In the genomic region with DNA sequence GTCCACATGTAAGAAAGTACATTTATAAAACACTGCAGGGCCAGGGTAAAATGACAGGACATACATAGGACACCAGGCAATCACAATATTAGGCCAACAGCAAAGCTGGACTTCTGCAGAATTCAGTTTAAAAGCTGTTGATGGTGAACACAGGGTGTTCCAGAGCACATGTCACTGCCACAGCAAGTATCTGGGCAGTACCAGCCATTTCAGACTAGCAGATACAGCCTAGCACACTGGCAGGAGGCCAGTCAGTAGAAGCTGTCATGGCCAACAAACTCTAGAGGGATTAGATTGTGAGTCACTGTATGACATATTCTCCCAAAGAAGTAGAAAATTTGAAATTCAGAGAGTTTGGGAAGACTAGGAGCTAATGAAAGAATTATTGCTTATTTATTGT, we compare ENCODE assay signal across 13 mouse cellular contexts.
DNase-seq lines count a peak whose midpoint lies in the region; ATAC-seq and TF ChIP-seq lines count a peak whose summit lies in the region.
"Had no signal": no experiment of that assay in that cellular context is flagged by ENCODE, and none has a peak within 500 bp of the region (broad histone marks: within the 10 kb centered on the region; RNA-seq: fewer than 3 reads in every experiment).

No protein-coding gene starts in this region.

- peak in 1 of 2 experiments; percentile 47; a peak in 2 of 4 replicates for TF ChIP-seq EP300 in MEL (IDR thresholded peaks at IDR 0.05; ENCODE audit: low read depth in 1 of 2, low read length in 2 of 2)

- intact Hi-C loops in gastrocnemius, adult 2 months (cut with DNase I), result no loop called here
- intact Hi-C loops in gastrocnemius, postnatal 36 days (cut with DNase I), result no loop called here
- intact Hi-C loops in left cerebral cortex, postnatal 10 days (cut with DNase I), result no loop called here

- H3K9me3 ChIP-seq in MEL (replicated peaks; ENCODE audit: insufficient read depth, low read length), result no peaks in the 10 kb centered on the region

- H3K27ac ChIP-seq in gastrocnemius, adult 2 months, result no peak overlapping the region
- H3K27ac ChIP-seq in MEL (ENCODE audit: control insufficient read depth, low read depth, low read length), result no peak overlapping the region
- H3K27ac ChIP-seq: heart, adult 2 months; hindbrain, postnatal 0 days; liver, embryonic 14.5 days had no signal

- TF ChIP-seq CTCF in gastrocnemius, adult 2 months (IDR thresholded peaks at IDR 0.05), result no peak
- TF ChIP-seq CTCF in MEL (IDR thresholded peaks at IDR 0.05 in 2 of 3, conservative IDR thresholded peaks at IDR 0.05 in 1 of 3; ENCODE audit: control insufficient read depth in 1 of 3, insufficient read depth in 1 of 3, low read depth in 2 of 3, low read length in 3 of 3, poor library complexity in 1 of 3, severe bottlenecking in 1 of 3), result no peak

- ATAC-seq in frontal cortex, adult (ENCODE audit: low TSS enrichment), result no peak
- ATAC-seq: hindbrain, postnatal 0 days had no signal

- H3K4me3 ChIP-seq in gastrocnemius, adult 2 months, result no peak overlapping the region
- H3K4me3 ChIP-seq in MEL (ENCODE audit: control insufficient read depth in 1 of 2, insufficient read depth in 1 of 2, low read depth in 2 of 2, low read length in 2 of 2), result no peak overlapping the region
- H3K4me3 ChIP-seq: heart, adult 2 months had no signal

- no peaks in the 10 kb centered on the region for H3K79me2 ChIP-seq in MEL (ENCODE audit: control insufficient read depth, insufficient read depth, low read length, poor library complexity)

- no peak for TF ChIP-seq POLR2A in MEL (IDR thresholded peaks at IDR 0.05; ENCODE audit: control insufficient read depth in 1 of 2, insufficient read depth in 1 of 2, low read depth in 1 of 2, low read length in 2 of 2, poor library complexity in 1 of 2)

- no peak for TF ChIP-seq RAD21 in MEL (IDR thresholded peaks at IDR 0.05; ENCODE audit: low read depth, low read length)

- no peaks in the 10 kb centered on the region for H3K27me3 ChIP-seq in MEL (ENCODE audit: control insufficient read depth in 1 of 2, insufficient read depth in 2 of 2, low read length in 2 of 2)

- peaks cover 0 to 4% of the 10 kb centered on the region in 2 experiments; a peak in 2 of 4 replicates for H3K36me3 ChIP-seq in MEL (ENCODE audit: control insufficient read depth in 1 of 2, insufficient read depth in 2 of 2, low read length in 2 of 2)

- peaks cover 0 to 9% of the 10 kb centered on the region in 2 experiments; a peak in 2 of 4 replicates for H3K4me1 ChIP-seq in MEL (ENCODE audit: control insufficient read depth in 1 of 2, insufficient read depth in 2 of 2, low read length in 2 of 2)

- no peak overlapping the region for H3K9ac ChIP-seq in MEL (ENCODE audit: control insufficient read depth, low read depth, low read length, poor library complexity, severe bottlenecking)
- H3K9ac ChIP-seq: liver, embryonic 14.5 days had no signal

- DNase-seq in gastrocnemius, adult 2 months, result peak; percentile 19
- no peak for DNase-seq in gastrocnemius, postnatal 36 days
- peak; percentile 3 to 30 for DNase-seq in left cerebral cortex, postnatal 10 days (ENCODE audit: extremely low spot score in 1 of 2, low spot score in 2 of 2)
- DNase-seq in left cerebral cortex, adult 9 months (ENCODE audit: low spot score in 2 of 2), result no peak
- peak; percentile 44 for DNase-seq in MEL (ENCODE audit: low read depth, low spot score)
- peak; percentile 73 for DNase-seq in adrenal gland, postnatal 14 days
- DNase-seq in neural tube, embryonic 10.5 days (ENCODE audit: extremely low spot score, low spot score), result no peak
- DNase-seq: cerebellum, adult 11-12 months; heart, adult 2 months; lung, postnatal 10 days had no signal

TF ChIP-seq in MEL, 35 proteins besides CTCF, POLR2A, EP300 and RAD21:
- TF ChIP-seq UBTF (IDR thresholded peaks at IDR 0.05; ENCODE audit: borderline replicate concordance, insufficient read depth, low read depth, low read length), result no peak
- TF ChIP-seq CHD2 (IDR thresholded peaks at IDR 0.05; ENCODE audit: low read length), result no peak
- peak; percentile 56; the same call in 1 of the 2 replicates for TF ChIP-seq MXI1 (IDR thresholded peaks at IDR 0.05; ENCODE audit: low read depth, low read length)
- peak; percentile 63; the same call in 1 of the 2 replicates for TF ChIP-seq MAX (IDR thresholded peaks at IDR 0.05; ENCODE audit: low read length)
- no peak for TF ChIP-seq ETS1 (IDR thresholded peaks at IDR 0.05; ENCODE audit: low read depth, low read length)
- no peak for TF ChIP-seq NELFE (IDR thresholded peaks at IDR 0.05; ENCODE audit: low read depth, low read length)
- no peak for TF ChIP-seq KAT2A (conservative IDR thresholded peaks at IDR 0.05; ENCODE audit: low read depth, low read length)
- 0 out of 2 replicates have a peak, but pooled peaks have one; percentile 24 for TF ChIP-seq SIN3A (IDR thresholded peaks at IDR 0.05; ENCODE audit: low read length)
- no peak for TF ChIP-seq MAFK (IDR thresholded peaks at IDR 0.05; ENCODE audit: borderline replicate concordance, low read depth, low read length)
- TF ChIP-seq SMC3 (IDR thresholded peaks at IDR 0.05; ENCODE audit: low read depth, low read length), result no peak
- no peak for TF ChIP-seq GABPA (IDR thresholded peaks at IDR 0.05; ENCODE audit: low read depth, low read length)
- no peak for TF ChIP-seq TBP (IDR thresholded peaks at IDR 0.05; ENCODE audit: low read depth, low read length)
- TF ChIP-seq RCOR1 (IDR thresholded peaks at IDR 0.05; ENCODE audit: low read depth, low read length), result no peak
- TF ChIP-seq MEF2A (IDR thresholded peaks at IDR 0.05; ENCODE audit: extremely low read depth, insufficient replicate concordance, low read depth, low read length, poor library complexity, severe bottlenecking), result no peak
- no peak for TF ChIP-seq MAZ (IDR thresholded peaks at IDR 0.05; ENCODE audit: low read depth, low read length)
- no peak for TF ChIP-seq USF1 (IDR thresholded peaks at IDR 0.05; ENCODE audit: low read depth, low read length)

Comparison
In these comparisons a context has a peak if more than half of its experiments do, and no peak if none do; other contexts are left out.
1. DNase-seq: peak in gastrocnemius, adult 2 months (single experiment), left cerebral cortex, postnatal 10 days (2 of 2), MEL (single experiment) and adrenal gland, postnatal 14 days (single experiment); none in gastrocnemius, postnatal 36 days (0 of 2), left cerebral cortex, adult 9 months (0 of 2) and neural tube, embryonic 10.5 days (single experiment).